Mouse (Mus musculus): Measurements from ENCODE around the gene Sh2d3c. TPM values are rescaled to one million over a fixed set of nuclear protein-coding genes. Genes with fewer than 3 reads are reported as not detected.

The Sh2d3c gene
- total RNA-seq, 1 experiment from 2014 or later, result 152 TPM

DNA sequence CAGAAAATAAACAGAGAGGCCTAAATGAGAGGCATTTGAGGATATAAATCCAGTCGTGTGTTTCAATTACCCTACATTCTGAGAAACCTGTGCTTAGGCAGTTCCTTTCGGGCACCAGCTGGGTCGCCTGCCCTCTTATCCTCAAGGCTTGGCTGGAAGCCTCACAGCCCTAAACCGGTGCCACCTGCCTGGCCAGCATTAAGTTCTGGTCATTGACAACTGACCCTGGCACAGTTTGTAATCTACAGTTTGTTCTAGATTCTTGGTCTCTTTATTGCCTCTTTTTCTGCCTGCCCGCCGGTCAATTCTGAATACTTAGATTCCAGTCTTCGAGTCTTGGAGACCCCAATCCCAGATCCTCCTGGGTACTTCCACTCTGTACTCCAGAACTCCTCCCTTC is 27.6 kb upstream of the Sh2d3c start:
- no peak for ATAC-seq (ENCODE audit: extremely low read depth, insufficient number of reproducible peaks, low FRiP score, poor library complexity, severe bottlenecking)

DNA sequence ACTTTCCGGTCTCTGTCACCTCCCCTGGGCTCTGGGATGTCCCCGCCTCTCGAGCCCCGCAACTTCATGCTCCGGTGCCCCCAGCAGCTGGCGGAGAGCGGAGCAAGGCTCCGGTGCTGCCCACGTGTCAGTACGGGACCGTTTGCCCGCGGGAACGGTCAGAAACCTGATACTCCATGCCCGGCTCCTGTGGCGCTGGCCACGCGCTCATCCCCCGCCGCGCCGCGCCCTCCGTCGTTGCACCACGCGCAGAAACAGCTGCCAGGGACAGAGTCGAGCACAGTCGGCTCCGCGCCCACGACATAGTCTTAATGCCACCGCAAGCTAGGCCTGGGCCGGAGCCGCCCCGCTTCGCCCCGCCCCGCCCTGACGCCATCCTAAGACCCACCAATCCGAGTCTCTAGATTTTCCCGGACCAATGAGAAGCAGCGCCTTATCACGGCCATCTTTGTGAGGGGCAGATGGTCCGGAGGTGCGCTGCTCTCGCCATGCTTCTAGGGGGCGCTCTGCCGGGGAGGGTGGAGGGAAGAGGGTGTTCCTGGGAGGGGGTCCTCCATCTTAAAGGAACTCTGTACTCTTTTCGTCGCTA is 26.9 kb upstream of the Sh2d3c start:
- peak; percentile 93 for ATAC-seq (ENCODE audit: extremely low read depth, insufficient number of reproducible peaks, low FRiP score, poor library complexity, severe bottlenecking)

DNA sequence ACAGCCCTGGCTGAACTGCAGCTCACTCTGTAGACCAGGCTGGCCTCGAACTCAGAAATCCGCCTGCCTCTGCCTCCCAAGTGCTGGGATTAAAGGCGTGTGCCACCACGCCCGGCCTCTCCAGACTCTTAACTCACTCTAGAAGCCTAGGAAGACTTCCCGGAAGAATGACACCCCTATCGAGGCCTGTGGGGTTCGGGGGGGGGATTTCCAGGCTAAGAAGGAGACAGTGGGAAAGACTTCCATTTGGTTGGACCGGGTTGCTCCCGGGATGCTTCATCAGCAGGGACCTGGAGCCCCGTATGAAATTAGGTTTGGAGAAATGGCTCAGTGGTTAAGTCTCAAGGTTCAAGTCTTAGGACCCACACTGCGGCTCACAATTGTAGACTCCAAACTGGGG is 26.2 kb upstream of the Sh2d3c start:
- no peak for ATAC-seq (ENCODE audit: extremely low read depth, insufficient number of reproducible peaks, low FRiP score, poor library complexity, severe bottlenecking)

DNA sequence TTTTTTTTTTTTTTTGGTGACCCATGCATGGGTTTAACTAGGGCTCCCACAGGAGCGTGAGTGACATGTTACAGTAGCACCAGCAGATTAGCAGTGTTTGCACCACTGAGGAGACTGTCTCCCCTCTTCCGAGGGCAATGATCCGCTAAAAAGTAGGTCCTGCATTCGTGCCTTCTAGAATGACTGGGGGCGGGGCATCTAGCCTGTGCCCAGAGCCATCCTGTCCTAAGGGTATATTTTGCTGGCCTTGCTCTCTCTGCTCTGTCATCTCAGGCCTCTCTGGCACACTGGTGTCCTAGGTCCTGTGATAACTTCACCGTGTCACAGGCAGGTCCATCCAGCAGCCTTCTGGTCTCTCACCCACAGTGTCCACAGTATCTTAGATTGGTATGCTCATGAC is 21.2 kb upstream of the Sh2d3c start:
- ATAC-seq (ENCODE audit: extremely low read depth, insufficient number of reproducible peaks, low FRiP score, poor library complexity, severe bottlenecking), result no peak

DNA sequence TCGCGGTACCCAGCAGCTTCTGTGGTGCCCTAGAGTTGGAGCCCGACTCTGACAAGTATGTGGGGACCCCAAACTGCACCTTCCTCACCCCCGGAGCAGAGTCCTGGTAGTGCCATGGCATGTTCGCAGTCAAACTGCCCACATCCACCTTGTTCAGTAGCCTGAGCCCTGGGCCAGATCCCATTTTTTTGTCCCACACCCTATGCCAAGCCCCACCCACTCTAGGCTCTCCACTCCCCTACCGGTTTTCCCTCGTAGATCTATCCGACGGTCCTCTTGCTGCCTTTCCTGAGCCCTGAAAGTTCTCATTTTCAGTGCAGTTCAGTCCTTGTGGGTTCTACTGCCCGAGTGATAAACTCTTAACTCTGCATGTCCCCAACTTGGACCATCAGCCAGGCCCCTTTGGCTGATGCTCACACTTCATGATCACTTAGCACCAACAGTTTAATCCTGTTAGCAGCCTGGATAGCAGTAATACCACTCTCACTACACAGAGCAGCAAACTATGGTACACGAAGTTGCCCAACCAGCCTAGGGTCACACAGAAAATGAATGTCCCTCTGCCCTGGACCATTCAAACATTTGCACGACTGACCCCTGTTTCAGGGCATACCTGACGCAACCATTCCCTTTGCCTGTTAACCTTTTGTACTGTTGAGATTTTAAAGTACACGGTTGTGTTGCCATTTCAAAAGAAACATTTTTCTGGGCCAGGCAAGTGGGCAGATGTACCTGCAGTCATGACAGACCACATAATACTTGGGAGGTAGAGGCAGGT is 19.7 kb upstream of the Sh2d3c start:
- no peak for ATAC-seq (ENCODE audit: extremely low read depth, insufficient number of reproducible peaks, low FRiP score, poor library complexity, severe bottlenecking)

DNA sequence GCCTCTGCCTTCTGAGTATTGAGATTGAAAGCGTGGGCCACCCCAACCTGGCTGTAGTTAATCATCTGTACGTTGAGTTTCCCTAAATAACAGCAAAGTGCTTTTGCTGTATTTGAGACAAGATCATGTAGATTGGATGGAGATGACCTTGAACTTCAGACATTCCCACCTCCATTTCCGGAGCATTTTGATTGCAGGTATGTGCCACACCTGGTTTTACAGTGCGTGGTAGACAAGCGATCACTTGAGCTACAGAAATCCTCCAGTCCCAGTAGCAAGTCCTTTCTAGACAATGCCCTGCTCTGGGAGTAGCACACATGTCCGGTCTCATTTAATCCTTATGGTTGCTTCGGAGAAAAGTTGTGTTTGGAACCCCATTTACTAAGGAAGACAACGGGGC is 17.8 kb upstream of the Sh2d3c start:
- no peak for ATAC-seq (ENCODE audit: extremely low read depth, insufficient number of reproducible peaks, low FRiP score, poor library complexity, severe bottlenecking)

DNA sequence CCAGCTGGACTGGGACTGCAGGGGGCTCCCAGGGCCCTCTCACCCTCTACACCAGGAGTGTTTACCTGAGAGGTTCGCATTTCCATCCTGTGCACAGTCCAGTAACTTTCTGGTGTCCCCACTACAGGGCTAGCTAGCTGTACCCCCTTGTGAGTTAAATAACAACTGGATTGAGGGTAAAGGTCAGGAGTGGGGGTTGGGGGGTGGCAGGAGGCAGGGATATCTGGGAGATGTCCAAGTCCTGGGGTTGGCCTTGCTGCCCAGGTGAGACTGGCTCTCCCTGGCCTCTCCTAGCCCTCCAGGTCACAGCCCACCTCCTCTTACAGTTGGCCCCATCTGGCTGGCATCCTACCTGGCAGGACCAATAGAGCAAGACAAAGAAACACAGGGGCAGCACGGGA is 16.8 kb upstream of the Sh2d3c start, which contains the start of gene Fpgs:
Gene Fpgs (minus strand): TSS at position 125 of the 401 bp plus-strand sequence.
- no peak for ATAC-seq (ENCODE audit: extremely low read depth, insufficient number of reproducible peaks, low FRiP score, poor library complexity, severe bottlenecking)

DNA sequence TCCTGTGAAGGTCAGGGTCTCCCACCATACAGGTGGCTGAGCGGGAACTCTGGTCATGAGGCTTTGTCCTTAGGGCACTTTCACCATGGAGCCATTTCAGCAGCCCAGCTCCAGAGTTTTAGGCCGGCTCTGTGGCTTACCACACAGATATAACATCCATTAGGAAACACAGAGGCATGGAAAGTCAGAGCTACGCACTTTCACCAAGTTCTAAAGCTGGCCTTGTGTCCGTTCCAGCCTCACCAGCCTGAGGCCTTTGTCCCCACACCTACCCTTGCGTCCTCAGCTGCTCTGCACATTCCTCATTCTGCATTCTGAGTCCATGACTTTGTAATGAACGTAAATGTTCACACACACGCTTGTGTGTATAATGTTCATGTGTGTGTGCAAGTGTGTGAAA is 15.8 kb upstream of the Sh2d3c start:
- no peak for ATAC-seq (ENCODE audit: extremely low read depth, insufficient number of reproducible peaks, low FRiP score, poor library complexity, severe bottlenecking)

DNA sequence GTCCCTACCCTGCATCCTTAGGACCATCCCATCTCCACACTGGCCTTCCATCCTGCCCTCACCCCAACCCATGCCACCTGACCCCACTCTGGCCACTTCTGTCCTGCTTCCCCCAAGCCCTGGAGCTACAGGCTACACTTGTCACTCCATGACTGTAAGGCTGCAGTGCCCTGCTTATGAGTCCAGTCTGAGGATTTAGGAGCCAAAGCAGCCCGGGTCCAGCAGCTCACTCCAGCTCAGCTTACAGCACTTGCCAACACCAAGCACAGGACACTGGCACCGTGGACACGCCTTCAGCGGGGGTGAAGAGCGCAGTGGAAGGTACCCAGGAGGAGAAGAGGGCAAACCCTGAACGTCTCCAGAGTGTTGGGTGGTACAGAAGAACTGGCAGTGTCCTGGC is 13.9 kb upstream of the Sh2d3c start:
- no peak for ATAC-seq (ENCODE audit: extremely low read depth, insufficient number of reproducible peaks, low FRiP score, poor library complexity, severe bottlenecking)

DNA sequence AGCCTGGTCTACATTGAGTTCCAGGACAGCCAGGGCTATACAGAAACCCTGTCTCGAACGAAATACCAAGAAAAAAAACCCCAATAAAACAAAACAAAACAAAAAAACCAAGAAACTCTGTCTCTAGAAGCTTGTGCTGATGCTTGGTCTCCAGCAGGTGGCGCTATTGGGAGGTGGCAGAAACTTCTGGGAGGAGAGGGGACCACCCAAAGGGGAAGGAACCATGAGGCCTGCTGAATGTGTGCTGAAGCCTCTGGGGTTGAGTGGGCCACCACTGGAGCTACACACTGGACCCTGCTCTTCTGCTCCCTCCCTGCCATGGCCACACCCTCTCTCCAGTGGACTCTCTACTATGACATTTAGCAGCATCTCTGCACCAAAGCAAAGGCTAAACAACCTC is 12.2 kb upstream of the Sh2d3c start:
- no peak for ATAC-seq (ENCODE audit: extremely low read depth, insufficient number of reproducible peaks, low FRiP score, poor library complexity, severe bottlenecking)

DNA sequence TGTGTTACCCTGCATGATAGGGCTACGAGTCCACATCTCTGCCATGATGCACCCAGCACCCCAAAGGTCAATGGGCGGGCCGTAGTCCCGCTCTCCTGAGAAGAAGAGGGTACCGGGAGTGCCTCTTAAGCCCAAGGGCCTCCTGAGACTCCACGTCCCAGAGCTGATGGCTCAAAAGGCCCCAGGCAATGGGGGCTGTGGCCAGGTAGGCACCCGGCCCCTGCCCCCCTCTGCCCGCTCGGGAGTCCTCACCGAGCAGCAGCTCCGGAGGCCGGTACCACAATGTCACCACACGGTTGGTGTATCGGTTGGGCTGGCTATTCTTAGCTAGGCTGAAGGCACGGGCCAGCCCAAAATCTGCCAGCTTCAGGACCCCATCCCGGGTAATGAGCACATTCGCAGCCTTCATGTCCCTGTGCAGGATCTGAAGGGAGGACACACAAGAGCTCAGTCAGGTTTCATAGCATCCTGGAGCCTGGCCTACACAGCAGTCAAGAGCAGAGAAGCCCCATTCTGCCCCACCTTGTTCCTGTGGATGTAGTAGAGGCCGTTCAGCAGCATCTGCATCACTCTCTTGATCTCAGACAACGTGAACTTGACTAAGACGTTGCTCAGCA is 11.2 kb upstream of the Sh2d3c start:
- ATAC-seq (ENCODE audit: extremely low read depth, insufficient number of reproducible peaks, low FRiP score, poor library complexity, severe bottlenecking), result no peak

DNA sequence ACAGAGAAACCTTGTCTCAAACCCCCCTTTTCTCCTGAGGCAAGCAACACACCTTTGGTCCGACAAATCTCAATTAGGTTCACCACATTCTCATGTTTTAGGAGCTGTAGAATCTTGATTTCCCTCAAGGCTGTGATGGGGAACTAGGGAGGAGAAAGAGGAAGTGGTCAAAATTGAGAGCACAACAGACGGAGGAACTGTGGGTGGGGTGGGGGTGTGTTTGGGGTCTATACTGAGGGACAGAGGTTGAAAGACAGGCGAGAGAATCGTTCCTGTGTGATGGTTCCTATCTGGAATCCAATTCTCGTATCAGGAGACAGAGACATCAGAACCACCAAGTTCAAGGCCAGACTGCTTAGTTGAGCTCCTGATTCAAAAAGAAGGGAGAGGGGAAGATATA is 10.4 kb upstream of the Sh2d3c start:
- ATAC-seq (ENCODE audit: extremely low read depth, insufficient number of reproducible peaks, low FRiP score, poor library complexity, severe bottlenecking), result no peak

DNA sequence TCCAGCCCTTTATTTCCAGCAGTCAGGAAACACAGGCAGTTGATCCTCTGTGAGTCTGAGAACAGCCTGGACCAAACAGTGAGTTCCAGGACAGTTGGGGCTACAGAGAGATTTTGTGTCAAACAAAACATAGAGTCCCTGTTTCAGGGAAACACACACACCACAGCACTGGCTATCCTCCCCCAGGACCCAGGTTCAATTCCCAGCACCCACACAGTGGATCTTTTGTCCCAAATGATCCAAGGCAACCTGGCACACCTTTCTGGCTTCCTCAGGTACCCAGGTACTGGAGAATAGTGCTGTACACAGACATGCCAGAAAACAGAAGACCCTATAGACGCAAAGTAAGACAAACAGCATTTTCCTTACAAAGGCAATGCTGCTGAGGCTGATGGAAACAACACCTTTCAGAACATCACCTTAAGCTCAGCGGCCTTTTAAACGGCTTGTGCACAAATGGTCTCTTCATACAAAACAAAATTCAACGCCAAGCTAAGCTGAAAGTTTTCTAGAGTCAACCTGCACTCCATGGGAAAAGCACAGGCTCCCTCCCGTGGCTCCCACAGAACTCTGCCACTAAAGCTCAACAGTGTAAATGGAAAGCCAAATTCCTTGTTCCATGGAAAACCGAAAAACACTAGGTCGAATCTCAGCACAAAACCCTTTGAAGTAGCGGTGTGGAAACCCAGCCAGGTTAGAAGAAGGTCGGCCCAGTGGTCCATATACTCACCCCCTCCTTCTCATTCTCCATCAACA is 9.4 kb upstream of the Sh2d3c start:
- no peak for ATAC-seq (ENCODE audit: extremely low read depth, insufficient number of reproducible peaks, low FRiP score, poor library complexity, severe bottlenecking)

DNA sequence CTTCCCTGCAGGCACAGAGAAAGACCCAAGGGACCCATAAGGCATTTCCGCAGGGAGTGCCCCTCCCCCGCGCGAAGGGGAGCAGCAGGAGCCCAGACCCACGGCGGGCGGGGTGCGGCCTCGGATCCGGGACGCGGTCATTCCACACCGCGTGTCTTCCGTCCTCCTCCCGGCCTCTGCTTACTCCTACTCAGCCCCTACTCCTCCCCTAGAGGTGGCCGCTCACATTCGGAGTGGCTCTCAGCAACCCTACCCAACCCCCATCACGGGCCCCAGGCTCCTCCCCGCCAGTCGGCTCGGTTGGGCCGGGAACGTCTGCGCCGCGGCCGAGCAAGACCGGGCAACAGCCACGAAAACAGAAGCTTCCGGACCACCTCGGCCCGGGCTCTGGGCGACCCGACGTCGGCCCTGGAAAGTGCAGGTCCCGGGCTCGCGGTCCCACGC is 8.7 kb upstream of the Sh2d3c start:
- no peak for ATAC-seq (ENCODE audit: extremely low read depth, insufficient number of reproducible peaks, low FRiP score, poor library complexity, severe bottlenecking)

DNA sequence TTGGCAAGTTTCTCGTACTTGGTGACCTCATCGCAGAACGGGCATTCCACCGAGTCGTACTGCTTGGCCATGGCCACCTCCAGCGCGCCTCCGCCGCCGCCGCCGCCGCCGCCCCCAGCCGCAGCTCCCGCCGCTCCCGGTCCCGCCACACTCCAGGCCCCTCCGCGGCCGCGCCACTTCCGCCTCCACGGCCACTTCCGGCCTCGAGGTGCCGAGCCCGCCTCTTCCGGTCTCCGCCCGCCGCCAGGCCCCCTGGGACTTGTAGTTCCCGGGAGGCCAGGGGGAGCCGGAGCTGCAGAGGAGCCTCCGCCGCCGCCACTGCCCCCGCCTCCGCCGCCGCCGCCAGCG is 8.3 kb upstream of the Sh2d3c start:
- peak; percentile 27; the same call in 1 of the 2 replicates for ATAC-seq (ENCODE audit: extremely low read depth, insufficient number of reproducible peaks, low FRiP score, poor library complexity, severe bottlenecking)

DNA sequence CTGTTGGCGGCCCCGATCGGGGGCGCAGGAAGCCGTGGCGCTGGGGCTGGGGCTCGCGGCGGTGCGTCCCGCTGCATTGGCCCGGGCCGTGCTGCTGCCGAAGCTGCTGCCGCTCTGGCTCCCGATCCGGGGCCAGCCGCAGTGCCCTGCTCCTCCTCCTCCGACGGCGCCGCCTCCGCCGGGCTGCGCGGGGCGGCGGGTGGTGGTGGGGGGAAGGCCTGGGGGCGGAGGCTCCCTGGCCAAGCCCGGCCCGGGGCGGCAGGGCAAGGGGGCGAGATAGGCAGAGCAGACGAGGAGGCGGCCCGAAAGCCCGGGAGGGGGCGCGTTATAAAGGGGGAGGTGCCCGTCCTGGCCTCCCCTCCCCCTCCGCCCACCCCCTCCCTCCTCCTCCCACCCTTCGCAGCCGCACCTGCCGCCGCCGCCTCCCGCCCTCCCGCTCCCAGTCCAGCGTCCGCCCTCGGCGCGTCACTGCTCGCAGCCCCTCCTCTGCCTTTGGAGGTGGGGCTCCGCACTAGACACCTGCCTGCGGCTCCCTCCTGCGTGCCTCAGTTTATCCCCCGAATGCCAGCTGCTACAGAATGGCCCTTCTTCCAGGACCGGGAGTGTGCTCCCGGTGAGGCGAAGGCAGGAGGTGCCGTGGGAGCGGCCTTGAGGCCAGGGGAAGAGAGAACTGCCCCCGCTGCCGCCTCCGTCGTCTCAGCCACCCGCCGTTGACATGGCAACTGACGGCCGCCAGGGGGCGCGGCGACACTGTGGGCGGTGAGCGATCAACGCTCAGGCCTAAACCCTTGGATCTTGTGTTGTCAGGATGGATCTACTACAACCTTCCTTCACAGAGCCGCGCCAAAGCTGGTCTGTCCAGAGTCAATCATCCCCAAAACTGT is 7.7 kb upstream of the Sh2d3c start, which contains the start of gene Cdk9:
Gene Cdk9 (minus strand): TSS at position 143 of the 884 bp plus-strand sequence.
- ATAC-seq (ENCODE audit: extremely low read depth, insufficient number of reproducible peaks, low FRiP score, poor library complexity, severe bottlenecking), result peak; percentile 36

DNA sequence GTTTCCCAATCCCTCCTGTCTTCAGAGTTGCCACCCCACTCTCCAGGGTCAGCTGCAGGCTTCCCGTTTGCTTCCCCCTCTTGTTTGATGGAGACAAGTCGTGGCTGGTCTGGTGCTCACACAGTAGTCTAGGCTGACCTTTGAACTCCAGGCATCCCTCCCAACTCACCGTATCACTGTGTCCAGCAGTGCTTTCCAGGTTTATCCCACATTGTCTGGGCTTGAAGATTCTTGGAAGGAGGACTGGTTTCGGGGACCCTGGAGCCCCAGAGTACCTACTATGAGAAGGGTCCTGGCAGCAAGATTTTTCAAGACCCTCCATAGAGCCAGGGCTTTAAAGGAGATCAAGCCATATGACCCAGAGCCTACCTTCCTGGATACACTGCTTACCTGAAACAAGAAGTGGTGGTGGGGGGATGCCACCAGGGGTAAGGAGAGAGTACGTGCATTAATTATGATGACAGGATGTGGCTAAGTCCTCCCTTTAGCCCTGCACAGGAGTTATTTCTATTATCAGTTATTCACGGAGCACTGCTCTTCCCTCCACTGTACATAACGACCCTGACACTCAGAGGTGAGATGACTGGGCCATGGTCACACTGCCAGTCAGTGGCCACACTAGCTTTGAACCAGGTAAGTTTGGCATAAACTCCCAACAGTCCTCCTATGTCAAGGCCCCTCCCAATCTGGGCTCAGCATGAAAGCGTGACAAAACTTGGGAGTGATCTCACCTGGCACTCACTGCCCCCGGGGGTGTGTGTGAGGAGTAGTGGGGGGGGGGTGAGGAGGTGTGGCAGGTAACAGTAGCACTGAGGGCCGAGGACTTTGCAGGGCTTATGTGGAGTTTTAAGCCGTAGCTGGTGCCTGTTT is 6.5 kb upstream of the Sh2d3c start:
- no peak for ATAC-seq (ENCODE audit: extremely low read depth, insufficient number of reproducible peaks, low FRiP score, poor library complexity, severe bottlenecking)

DNA sequence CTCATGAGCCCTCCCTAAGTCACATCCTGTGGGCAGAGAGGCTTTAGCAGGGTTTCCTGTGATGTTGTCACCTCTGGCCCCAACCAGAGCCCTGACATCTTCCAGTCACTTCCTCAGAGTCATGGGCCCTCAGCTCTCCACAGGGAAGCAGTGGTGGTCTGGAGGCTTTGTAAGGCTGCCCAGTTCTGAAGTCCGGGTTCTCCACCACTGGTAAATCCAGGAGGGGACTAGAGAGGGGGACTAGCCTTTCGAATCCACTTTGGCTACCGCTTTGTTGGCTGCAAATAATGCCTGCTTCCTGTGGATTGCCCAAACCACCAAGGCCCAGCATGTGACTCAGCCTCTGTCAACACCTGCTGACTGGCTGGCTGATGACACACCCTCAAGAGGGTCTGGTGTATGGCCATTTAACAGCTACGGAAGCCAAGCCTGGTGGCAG is 5.8 kb upstream of the Sh2d3c start:
- peak; percentile 55 for ATAC-seq (ENCODE audit: extremely low read depth, insufficient number of reproducible peaks, low FRiP score, poor library complexity, severe bottlenecking)
